Mouse (Mus musculus) hindbrain, embryonic 13.5 days (tissue): Measurements from ENCODE around the gene Cd300lf. TPM values are rescaled to one million over a fixed set of nuclear protein-coding genes. Genes with fewer than 3 reads are reported as not detected.

Experiments used
- ATAC-seq: fragments of 200-750 bp; cut with Nextera tagmentation; 2 replicates; pipeline ENCODE4 v1.8.0; 2017; ENCODE audit warnings: moderate TSS enrichment; ENCODE audit not compliant: low FRiP score
- H3K27ac ChIP-seq: fragments of 300-500 bp; sonication (generic); 2 replicates; pipeline ENCODE4 v1.5.1; 2015; ENCODE audit warnings: inconsistent platforms, mild to moderate bottlenecking, moderate library complexity
- H3K27me3 ChIP-seq: fragments of 300-500 bp; sonication (generic); 2 replicates; pipeline ENCODE4 v1.6.1; 2015; ENCODE audit warnings: mild to moderate bottlenecking, inconsistent platforms
- H3K36me3 ChIP-seq: fragments of 300-500 bp; sonication (generic); 2 replicates; pipeline ENCODE4 v1.6.1; 2015; ENCODE audit warnings: mild to moderate bottlenecking, inconsistent platforms
- H3K4me1 ChIP-seq: fragments of 300-500 bp; sonication (generic); replicated peaks from 2 replicates; pipeline ENCODE4 v1.6.1; 2015; ENCODE audit warnings: inconsistent platforms
- H3K4me2 ChIP-seq: fragments of 300-500 bp; sonication (generic); 2 replicates; pipeline ENCODE4 v1.6.1; 2015; ENCODE audit warnings: inconsistent platforms, mild to moderate bottlenecking, moderate library complexity
- H3K4me3 ChIP-seq: fragments of 300-500 bp; sonication (generic); 2 replicates; pipeline ENCODE4 v1.5.1; 2015; ENCODE audit warnings: mild to moderate bottlenecking, inconsistent platforms
- H3K9ac ChIP-seq: fragments of 300-500 bp; sonication (generic); 2 replicates; pipeline ENCODE4 v1.6.1; 2015; ENCODE audit warnings: mild to moderate bottlenecking, inconsistent platforms
- H3K9me3 ChIP-seq: fragments of 300-500 bp; sonication (generic); 2 replicates; pipeline ENCODE4 v1.6.1; 2016; ENCODE audit warnings: inconsistent platforms
- WGBS: fragments of 180-500 bp; shearing (Covaris S2); methylation state at CpG from one replicate; pipeline ENCODE4 v1.1.7; 2015; 5-methylcytosine and 5-hydroxymethylcytosine counted together
- polyA plus RNA-seq: library from polyadenylated mRNA; unstranded; fragments of >200 nt; fragmentation: Nextera tagmentation; extraction: Ambion mirVana; gene quantifications from 2 replicates; pipeline ENCODE4 v1.2.1, GENCODE M21; 2015

The Cd300lf gene
- polyA plus RNA-seq, 1 experiment from 2014 or later = 0.12 TPM

DNA sequence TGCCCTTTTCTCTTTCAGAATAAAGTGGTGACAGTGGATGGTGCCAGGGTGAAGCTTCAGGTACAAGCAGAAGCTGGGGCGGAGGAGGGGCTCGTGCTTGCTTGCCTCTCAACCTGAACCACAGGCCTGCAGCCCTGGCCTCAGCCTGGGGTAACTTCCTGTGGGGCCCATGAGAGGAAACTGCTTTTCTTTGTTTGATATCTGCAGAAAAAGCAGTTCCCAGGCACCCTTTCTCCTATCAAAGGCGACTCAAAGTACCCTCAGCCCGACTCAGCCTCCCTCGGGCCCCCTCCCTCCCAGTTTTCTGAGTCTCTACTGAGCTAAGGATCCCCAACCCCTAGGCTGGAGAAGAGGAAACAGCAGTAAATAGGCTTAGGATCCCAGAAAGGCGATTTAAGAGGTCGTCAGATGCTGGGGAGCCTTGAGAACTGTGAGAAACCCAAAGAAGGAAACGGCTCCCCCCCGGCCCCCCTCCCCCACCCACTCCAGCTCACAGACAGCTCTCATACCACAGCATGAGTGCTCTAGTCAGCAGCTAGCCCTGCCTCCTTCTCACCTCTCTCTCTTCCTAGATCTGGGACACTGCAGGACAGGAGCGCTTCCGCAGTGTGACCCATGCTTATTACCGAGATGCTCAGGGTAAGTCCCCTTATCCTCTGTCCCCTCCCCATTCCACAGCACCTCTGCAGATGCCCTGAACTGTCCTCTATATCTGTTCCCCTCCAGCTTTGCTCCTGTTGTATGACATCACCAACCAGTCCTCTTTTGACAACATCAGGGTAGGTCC is 24.3 kb upstream of the Cd300lf start:
- WGBS = 41% methylated on average over 12 of the region's 12 CpGs
- Histone ChIP-seq H3K4me1 (peaks cover 42% of the 10 kb centered on the region), H3K9me3 (no peaks in the 10 kb centered on the region), H3K4me3 (no peak overlapping the region), H3K36me3 (no peaks in the 10 kb centered on the region), H3K9ac (no peak overlapping the region), H3K27ac (no peak overlapping the region), H3K27me3 (peaks cover 89% of the 10 kb centered on the region), H3K4me2 (no peak overlapping the region)
- ATAC-seq = no peak

DNA sequence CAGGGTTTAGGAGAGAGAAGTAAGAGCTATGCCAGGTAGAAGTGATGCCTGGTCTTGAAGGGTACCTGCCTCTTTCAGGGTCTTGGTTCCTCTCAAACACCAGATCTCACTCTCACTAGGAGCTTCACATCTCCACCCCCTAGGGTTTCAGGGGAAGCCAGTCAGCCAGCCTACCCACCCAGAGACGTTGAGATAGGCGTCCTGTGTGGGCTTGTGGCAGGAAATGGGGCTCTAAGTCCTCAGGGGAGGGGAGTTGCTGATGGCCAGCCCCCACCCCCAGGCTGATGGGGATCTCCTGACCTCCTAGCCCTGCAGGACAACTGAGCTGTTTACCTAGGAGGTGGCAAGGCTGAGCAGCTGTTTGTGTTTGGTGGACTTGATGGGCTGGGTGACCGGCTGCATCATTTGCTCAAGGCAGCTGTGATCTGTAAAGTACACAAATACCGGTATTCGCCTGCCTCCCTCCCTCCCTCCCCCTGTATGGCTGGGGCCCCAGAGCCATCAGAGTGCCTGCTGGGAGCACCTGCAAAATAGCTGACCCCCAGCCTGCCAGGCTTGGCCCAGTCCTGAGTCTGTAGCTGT is 21.4 kb upstream of the Cd300lf start:
- peaks cover 71% of the 10 kb centered on the region for H3K27me3 ChIP-seq
- H3K9ac ChIP-seq = no peak overlapping the region
- H3K4me1 ChIP-seq = peaks cover 41% of the 10 kb centered on the region
- no peaks in the 10 kb centered on the region for H3K9me3 ChIP-seq
- no peak overlapping the region for H3K4me3 ChIP-seq
- no peaks in the 10 kb centered on the region for H3K36me3 ChIP-seq
- WGBS = 32% methylated on average over 5 of the region's 5 CpGs
- ATAC-seq = no peak
- no peak overlapping the region for H3K27ac ChIP-seq
- H3K4me2 ChIP-seq = no peak overlapping the region

DNA sequence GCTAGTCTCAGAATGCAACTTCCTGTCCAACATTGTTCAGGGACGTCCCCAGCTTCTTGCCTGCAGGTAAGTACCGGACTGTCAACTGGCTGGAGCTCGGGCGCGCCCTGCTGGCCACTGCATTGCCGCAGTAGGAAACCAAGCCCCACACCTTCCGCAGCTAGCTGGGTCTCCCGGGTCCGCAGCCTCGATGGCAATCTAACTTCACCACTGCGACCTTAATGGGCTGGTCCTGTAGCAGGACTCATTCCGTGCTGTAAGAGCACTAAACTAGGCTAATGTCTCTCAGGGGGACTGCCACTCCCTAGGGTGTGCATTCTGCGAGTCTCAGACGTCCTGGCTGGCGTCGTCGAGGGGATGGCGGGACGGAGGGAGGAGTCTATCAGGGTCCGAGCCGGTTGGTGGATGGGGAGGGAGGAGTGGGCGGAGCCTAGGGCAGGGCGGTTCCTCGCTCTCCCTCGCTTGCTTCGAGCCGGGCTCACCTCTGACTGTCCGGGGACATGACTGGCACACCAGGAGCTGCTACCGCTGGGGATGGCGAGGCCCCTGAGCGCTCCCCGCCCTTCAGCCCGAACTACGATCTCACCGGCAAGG is 20.0 kb upstream of the Cd300lf start:
- Histone ChIP-seq H3K4me2 (peak overlapping the region; percentile 43), H3K4me3 (peak overlapping the region; percentile 32), H3K9me3 (no peaks in the 10 kb centered on the region), H3K4me1 (peaks cover 40% of the 10 kb centered on the region), H3K9ac (0 out of 2 replicates have a peak overlapping the region, but pooled peaks have one; percentile 2), H3K27ac (no peak overlapping the region), H3K27me3 (peaks cover 62% of the 10 kb centered on the region), H3K36me3 (no peaks in the 10 kb centered on the region)
- under 1% methylated on average over 35 of the region's 35 CpGs for WGBS
- peak; percentile 38 for ATAC-seq

DNA sequence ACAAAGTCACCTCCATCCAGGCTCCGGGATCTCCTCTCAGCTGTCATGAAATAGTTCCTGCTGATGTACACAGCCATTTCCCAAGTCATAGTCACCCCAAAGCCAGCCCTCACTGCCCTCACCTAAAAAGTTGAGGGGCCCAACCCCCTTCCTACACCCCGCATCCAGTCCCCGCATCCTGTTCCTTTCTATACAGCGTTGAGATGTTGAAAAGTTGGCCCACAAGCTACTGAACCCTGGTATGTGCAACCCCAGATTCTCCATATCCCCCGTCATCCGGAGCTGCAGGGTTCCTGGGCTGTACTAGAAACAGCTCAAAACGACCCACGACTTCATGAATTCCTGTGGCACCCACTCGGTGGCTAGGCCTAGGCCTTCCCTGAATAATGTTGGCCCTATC is 19.3 kb upstream of the Cd300lf start:
- no peak overlapping the region for H3K4me3 ChIP-seq
- 81% methylated on average over 9 of the region's 9 CpGs for WGBS
- peaks cover 34% of the 10 kb centered on the region for H3K4me1 ChIP-seq
- no peak for ATAC-seq
- H3K27ac ChIP-seq = no peak overlapping the region
- H3K27me3 ChIP-seq = peaks cover 56% of the 10 kb centered on the region
- H3K9me3 ChIP-seq = no peaks in the 10 kb centered on the region
- no peak overlapping the region for H3K4me2 ChIP-seq
- H3K9ac ChIP-seq = no peak overlapping the region
- H3K36me3 ChIP-seq = no peaks in the 10 kb centered on the region

DNA sequence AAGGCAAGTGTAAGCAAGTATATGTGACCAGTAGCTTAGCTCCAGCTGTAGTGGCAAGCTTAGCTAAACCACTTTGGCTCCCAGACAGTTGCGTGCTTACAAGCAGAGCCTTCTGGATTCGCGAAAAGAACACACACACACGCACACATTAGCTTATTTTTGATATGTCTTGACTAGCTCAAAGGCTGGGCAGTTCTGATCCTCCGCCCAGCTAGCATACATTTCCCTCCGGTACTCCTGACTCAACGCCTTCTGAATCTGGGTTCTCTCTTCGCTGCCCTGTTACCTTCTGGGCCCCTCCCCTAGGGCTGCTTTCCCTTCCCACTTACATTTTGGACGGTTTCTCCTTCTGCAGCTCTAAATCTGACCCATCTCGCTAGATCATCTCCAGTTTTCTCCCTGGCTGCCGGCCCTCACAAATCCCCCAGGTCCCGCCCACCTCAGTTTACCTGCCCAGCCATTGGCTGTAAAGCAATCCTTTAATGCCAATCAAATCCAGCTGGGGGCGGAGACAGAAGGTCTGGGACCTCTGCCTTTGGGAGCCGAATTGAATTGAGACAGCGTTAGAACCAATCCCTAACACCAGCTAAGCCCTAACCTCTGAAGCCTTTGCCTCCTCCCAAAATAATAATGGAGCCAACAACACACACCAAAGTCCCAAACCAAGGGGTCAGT is 18.1 kb upstream of the Cd300lf start:
- Histone ChIP-seq H3K36me3 (no peaks in the 10 kb centered on the region), H3K27ac (peak overlapping the region; percentile 18; the same call in 1 of the 2 replicates), H3K9ac (peak overlapping the region; percentile 72), H3K9me3 (no peaks in the 10 kb centered on the region), H3K4me1 (peaks cover 33% of the 10 kb centered on the region), H3K4me2 (peak overlapping the region; percentile 58), H3K4me3 (peak overlapping the region; percentile 38), H3K27me3 (peaks cover 45% of the 10 kb centered on the region)
- ATAC-seq = peak; percentile 77
- WGBS = 11% methylated on average over 15 of the region's 15 CpGs

DNA sequence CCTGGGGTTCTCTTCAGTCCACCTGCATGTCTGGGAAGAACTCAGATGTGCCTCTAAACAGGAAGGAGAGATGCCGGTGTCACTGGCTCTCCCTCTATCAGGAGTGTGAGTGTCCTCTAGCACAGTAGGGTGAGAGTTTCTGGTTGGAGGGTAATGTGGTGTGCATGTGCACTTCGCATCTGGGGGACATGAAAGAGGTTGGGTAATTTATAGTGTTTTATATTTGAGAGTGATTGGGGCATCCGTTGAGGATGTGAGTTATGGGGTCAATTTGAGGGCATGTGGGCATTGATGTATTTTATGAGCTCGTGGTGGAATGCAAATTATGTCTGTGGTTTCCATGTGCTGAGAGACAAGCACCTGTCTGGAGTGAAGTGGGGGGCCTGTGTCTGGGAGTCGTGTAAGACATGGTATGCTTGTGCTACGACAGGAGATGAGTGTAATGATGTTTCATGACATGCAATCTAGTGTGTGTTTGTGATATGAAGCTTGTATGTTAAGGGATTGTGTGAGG is 17.0 kb upstream of the Cd300lf start:
- no peak overlapping the region for H3K4me3 ChIP-seq
- ATAC-seq = no peak
- no peak overlapping the region for H3K4me2 ChIP-seq

DNA sequence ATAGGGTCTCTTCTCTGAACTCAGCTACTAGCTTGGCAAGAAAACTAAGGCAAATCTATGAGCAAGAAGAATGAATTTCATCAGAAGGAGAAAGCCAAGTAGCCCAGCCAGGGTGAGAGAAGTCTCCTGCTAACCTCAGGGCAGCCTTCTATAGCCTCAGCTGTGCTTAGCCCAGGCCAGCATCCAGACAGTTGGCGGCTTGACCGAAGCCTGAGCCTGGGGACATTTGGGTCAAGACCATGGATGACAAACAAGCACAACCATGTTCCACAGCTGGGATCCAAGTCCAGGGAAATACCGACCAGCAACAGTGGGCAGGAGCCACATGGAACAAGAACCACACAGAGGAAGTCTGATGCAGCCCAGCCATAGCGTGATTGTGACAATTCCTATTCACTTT is 14.0 kb upstream of the Cd300lf start:
- peaks cover 17% of the 10 kb centered on the region for H3K4me1 ChIP-seq
- H3K9me3 ChIP-seq = no peaks in the 10 kb centered on the region
- H3K4me3 ChIP-seq = no peak overlapping the region
- no peak overlapping the region for H3K27ac ChIP-seq
- WGBS = 86% methylated on average over 4 of the region's 4 CpGs
- H3K4me2 ChIP-seq = no peak overlapping the region
- no peak overlapping the region for H3K9ac ChIP-seq
- ATAC-seq = no peak
- no peaks in the 10 kb centered on the region for H3K36me3 ChIP-seq
- H3K27me3 ChIP-seq = peaks cover 4% of the 10 kb centered on the region

More for the DNA sequence above, 17.0 kb upstream of the Cd300lf start:
- H3K27ac ChIP-seq = no peak overlapping the region
- H3K36me3 ChIP-seq = no peaks in the 10 kb centered on the region
- H3K27me3 ChIP-seq = peaks cover 34% of the 10 kb centered on the region
- H3K4me1 ChIP-seq = peaks cover 33% of the 10 kb centered on the region
- H3K9me3 ChIP-seq = no peaks in the 10 kb centered on the region
- H3K9ac ChIP-seq = no peak overlapping the region
- WGBS = 78% methylated on average over 6 of the region's 6 CpGs

DNA sequence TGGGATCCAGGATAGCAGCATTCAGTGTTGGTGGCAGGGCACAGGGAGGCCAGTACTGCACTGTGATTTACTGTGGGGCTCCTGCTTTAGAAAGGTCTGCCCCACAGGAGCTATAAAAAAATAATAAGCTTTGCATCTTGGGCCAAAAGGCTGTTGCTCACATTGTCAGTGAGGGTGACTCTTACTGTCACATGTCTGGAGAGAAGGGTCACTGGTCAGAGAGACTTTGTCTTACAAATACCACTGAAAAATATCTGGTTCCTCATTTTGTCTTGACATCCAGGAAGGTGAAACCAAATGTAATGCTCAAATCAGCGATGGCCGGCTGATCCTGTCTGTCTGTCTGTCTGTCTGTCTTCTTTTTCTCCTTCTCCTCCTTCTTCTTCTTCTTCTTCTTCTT is 8.2 kb upstream of the Cd300lf start:
- Histone ChIP-seq H3K27me3 (no peaks in the 10 kb centered on the region), H3K9ac (no peak overlapping the region), H3K4me1 (no peaks in the 10 kb centered on the region), H3K27ac (no peak overlapping the region), H3K4me2 (no peak overlapping the region), H3K36me3 (no peaks in the 10 kb centered on the region), H3K4me3 (no peak overlapping the region), H3K9me3 (no peaks in the 10 kb centered on the region)
- 88% methylated on average over 2 of the region's 2 CpGs for WGBS
- no peak for ATAC-seq

DNA sequence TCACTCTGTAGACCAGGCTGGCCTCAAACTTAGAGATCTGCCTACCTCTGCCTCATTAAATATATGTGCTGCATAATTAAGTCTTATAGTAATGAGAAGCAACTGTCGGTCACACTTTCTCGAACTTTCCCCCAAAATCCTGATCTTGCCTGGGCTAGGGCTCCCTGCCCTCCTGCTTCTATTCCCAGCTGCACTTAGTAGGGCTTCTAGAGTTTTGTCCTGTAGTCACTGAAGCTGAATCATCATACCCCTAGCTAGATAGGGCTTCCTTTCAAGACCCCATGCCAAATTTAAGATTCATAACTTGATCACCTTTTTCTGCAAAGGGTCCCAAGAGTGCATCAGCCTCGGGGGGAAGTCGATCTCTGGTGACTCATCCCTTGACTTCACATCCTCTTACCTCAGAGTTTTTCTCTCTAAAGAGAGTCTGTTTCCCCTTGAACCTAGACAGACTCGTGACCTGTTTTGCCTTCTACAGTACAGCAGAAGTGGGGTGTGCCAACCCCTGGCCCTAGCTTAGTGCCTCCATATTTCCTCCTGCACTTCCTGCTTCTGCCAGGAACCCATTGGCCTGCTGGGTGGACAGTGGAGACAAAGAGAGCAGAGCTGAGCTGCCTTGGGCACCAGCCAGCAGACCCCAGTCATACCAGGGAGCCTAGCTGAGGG is 4.9 kb upstream of the Cd300lf start:
- no peak overlapping the region for H3K9ac ChIP-seq
- no peaks in the 10 kb centered on the region for H3K4me1 ChIP-seq
- H3K27ac ChIP-seq = no peak overlapping the region
- no peak overlapping the region for H3K4me2 ChIP-seq
- H3K36me3 ChIP-seq = no peaks in the 10 kb centered on the region
- H3K9me3 ChIP-seq = no peaks in the 10 kb centered on the region
- ATAC-seq = no peak
- H3K4me3 ChIP-seq = no peak overlapping the region
- WGBS = 88% methylated on average over 5 of the region's 5 CpGs
- H3K27me3 ChIP-seq = 0 out of 2 replicates have a peak, but pooled peaks cover 4% of the 10 kb centered on the region

DNA sequence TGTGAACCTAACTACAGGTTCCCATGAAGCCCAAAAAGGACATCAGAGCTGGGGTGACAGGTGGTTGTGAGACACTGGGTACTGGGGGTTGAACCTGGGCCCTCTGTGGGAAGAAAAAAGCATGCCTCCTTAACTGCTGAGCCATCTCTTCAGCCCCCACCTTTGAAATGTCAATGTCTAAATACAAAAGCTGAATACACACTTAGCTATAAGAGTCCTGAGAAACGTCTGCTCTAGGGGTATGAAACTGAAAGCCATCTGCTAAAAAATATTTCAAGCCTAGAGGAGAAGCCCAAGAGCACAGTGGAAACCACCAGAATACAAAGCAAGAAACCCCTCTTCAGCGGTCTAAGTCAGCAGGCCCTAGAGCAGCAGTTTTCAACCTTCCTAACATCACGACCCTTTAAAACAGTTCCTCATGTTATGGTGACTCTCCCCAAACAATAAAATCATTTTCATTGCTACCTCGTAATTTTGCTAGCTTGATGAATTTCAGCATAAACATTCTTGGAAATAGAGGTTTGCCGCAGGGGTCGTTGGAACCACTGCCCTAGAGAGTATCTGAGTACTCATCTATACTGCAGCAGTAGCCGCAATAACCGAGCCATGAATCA is 1.9 kb downstream of the Cd300lf start:
- Histone ChIP-seq H3K9ac (no peak overlapping the region), H3K27ac (no peak overlapping the region), H3K36me3 (no peaks in the 10 kb centered on the region), H3K27me3 (0 out of 2 replicates have a peak, but pooled peaks cover 4% of the 10 kb centered on the region), H3K4me1 (no peaks in the 10 kb centered on the region), H3K4me2 (no peak overlapping the region), H3K4me3 (no peak overlapping the region), H3K9me3 (no peaks in the 10 kb centered on the region)
- no peak for ATAC-seq
- WGBS = 87% methylated on average over 8 of the region's 8 CpGs

DNA sequence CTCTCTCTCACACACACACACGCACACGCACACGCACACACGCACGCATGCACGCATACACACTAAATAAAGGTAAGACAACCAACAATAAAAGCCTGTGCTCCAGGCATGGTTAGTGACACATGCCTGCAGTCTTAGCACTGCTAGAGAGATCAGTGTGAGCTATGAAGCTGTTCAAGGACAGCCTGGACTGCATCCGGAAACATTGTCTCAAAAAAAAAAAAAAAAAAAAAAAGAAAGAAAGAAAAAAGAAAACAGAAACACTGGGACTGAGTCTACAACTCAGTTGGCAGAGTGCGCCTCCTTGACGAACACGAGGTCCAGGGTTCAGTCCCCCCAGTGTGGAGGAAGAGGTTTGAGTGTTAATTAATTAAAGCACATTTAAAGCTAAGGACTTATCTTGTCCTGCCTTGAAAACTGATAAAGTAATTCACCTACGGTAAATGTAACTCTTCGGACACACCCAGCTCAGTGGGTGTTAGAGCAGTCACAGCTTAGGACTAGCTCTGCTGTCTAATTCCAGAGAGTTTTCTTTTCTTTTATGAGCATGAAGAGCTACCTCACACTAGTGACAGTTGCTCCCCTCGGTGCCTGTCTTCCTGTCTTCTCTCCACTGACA is 4.2 kb downstream of the Cd300lf start:
- H3K4me1 ChIP-seq = no peaks in the 10 kb centered on the region
- WGBS = 89% methylated on average over 13 of the region's 13 CpGs
- no peak overlapping the region for H3K27ac ChIP-seq
- no peak overlapping the region for H3K9ac ChIP-seq
- no peak overlapping the region for H3K4me2 ChIP-seq
- no peak for ATAC-seq
- H3K36me3 ChIP-seq = no peaks in the 10 kb centered on the region
- no peak overlapping the region for H3K4me3 ChIP-seq
- H3K9me3 ChIP-seq = no peaks in the 10 kb centered on the region
- H3K27me3 ChIP-seq = 0 out of 2 replicates have a peak, but pooled peaks cover under 1% of the 10 kb centered on the region
